Mouse (Mus musculus) neural tube, embryonic 15.5 days (tissue): ENCODE measurements around the gene Fancc. TPM values are rescaled to one million over a fixed set of nuclear protein-coding genes. Genes with fewer than 3 reads are reported as not detected.

Experiments
- ATAC-seq: fragments of 200-750 bp; cut with Nextera tagmentation; 2 replicates; pipeline ENCODE4 v1.8.0; 2017; ENCODE audit warnings: mild to moderate bottlenecking, moderate TSS enrichment, moderate library complexity; ENCODE audit not compliant: low FRiP score
- H3K27ac ChIP-seq: fragments of 300-500 bp; sonication (generic); replicated peaks from 2 replicates; pipeline ENCODE4 v1.5.1; 2015; ENCODE audit warnings: mild to moderate bottlenecking, inconsistent platforms
- H3K27me3 ChIP-seq: fragments of 300-500 bp; sonication (generic); replicated peaks from 2 replicates; pipeline ENCODE4 v1.6.1; 2015; ENCODE audit warnings: inconsistent platforms
- H3K36me3 ChIP-seq: fragments of 300-500 bp; sonication (generic); 2 replicates; pipeline ENCODE4 v1.6.1; 2015; ENCODE audit warnings: inconsistent platforms
- H3K4me1 ChIP-seq: fragments of 300-500 bp; sonication (generic); 2 replicates; pipeline ENCODE4 v1.6.1; 2015; ENCODE audit warnings: inconsistent platforms
- H3K4me2 ChIP-seq: fragments of 300-500 bp; sonication (generic); 2 replicates; pipeline ENCODE4 v1.6.1; 2015; ENCODE audit warnings: inconsistent platforms, mild to moderate bottlenecking, moderate library complexity
- H3K4me3 ChIP-seq: fragments of 300-500 bp; sonication (generic); replicated peaks from 2 replicates; pipeline ENCODE4 v1.5.1; 2015; ENCODE audit warnings: mild to moderate bottlenecking, inconsistent platforms
- H3K9ac ChIP-seq: fragments of 300-500 bp; sonication (generic); replicated peaks from 2 replicates; pipeline ENCODE4 v1.6.1; 2015; ENCODE audit warnings: mild to moderate bottlenecking, inconsistent platforms
- H3K9me3 ChIP-seq: fragments of 300-500 bp; sonication (generic); replicated peaks from 2 replicates; pipeline ENCODE4 v1.6.1; 2016; ENCODE audit warnings: inconsistent platforms
- WGBS: fragments of 180-500 bp; shearing (Covaris S2); methylation state at CpG from one replicate; pipeline ENCODE4 v1.1.7; 2015; ENCODE audit warnings: mixed read lengths; 5-methylcytosine and 5-hydroxymethylcytosine counted together
- polyA plus RNA-seq: library from polyadenylated mRNA; unstranded; fragments of >200 nt; fragmentation: Nextera tagmentation; extraction: Ambion mirVana; gene quantifications from 2 replicates; pipeline ENCODE4 v1.2.1, GENCODE M21; 2015

Gene Fancc
- polyA plus RNA-seq, 1 experiment from 2014 or later = 12.8 TPM

- 81% methylated on average over 5 of the region's 5 CpGs for WGBS
- no peak overlapping the region for H3K4me3 ChIP-seq
- no peak overlapping the region for H3K27ac ChIP-seq
These were observed 243.9 kb downstream of the Fancc start for GRCm38 (mm10) chr13:63253147-63253546.

GRCm38 (mm10) chr13:63252295-63253010, 244.6 kb downstream of the Fancc start:
- no peak for ATAC-seq

More at GRCm38 (mm10) chr13:63253147-63253546, 243.9 kb downstream of the Fancc start:
- Histone ChIP-seq H3K9ac (no peak overlapping the region), H3K9me3 (no peaks in the 10 kb centered on the region), H3K36me3 (no peaks in the 10 kb centered on the region), H3K27me3 (no peaks in the 10 kb centered on the region), H3K4me1 (0 out of 2 replicates have a peak, but pooled peaks cover 3% of the 10 kb centered on the region), H3K4me2 (no peak overlapping the region)
- no peak for ATAC-seq

GRCm38 (mm10) chr13:63251118-63251889, 245.8 kb downstream of the Fancc start:
- no peak overlapping the region for H3K4me2 ChIP-seq
- no peaks in the 10 kb centered on the region for H3K9me3 ChIP-seq
- no peak overlapping the region for H3K27ac ChIP-seq
- no peaks in the 10 kb centered on the region for H3K27me3 ChIP-seq
- no peaks in the 10 kb centered on the region for H3K36me3 ChIP-seq
- H3K4me1 ChIP-seq = 0 out of 2 replicates have a peak, but pooled peaks cover 3% of the 10 kb centered on the region
- 70% methylated on average over 12 of the region's 12 CpGs for WGBS
- no peak overlapping the region for H3K4me3 ChIP-seq
- ATAC-seq = no peak
- no peak overlapping the region for H3K9ac ChIP-seq

More at GRCm38 (mm10) chr13:63252295-63253010, 244.6 kb downstream of the Fancc start:
- 0 out of 2 replicates have a peak, but pooled peaks cover 3% of the 10 kb centered on the region for H3K4me1 ChIP-seq
- H3K4me3 ChIP-seq = no peak overlapping the region
- H3K9ac ChIP-seq = no peak overlapping the region
- no peaks in the 10 kb centered on the region for H3K36me3 ChIP-seq
- WGBS = 91% methylated on average over 2 of the region's 2 CpGs
- H3K27me3 ChIP-seq = no peaks in the 10 kb centered on the region
- no peaks in the 10 kb centered on the region for H3K9me3 ChIP-seq
- H3K4me2 ChIP-seq = no peak overlapping the region
- H3K27ac ChIP-seq = no peak overlapping the region

GRCm38 (mm10) chr13:63250441-63250980, 246.6 kb downstream of the Fancc start:
- H3K4me3 ChIP-seq = no peak overlapping the region
- H3K36me3 ChIP-seq = no peaks in the 10 kb centered on the region
- no peak overlapping the region for H3K4me2 ChIP-seq
- 93% methylated on average over 8 of the region's 8 CpGs for WGBS
- no peaks in the 10 kb centered on the region for H3K27me3 ChIP-seq
- no peaks in the 10 kb centered on the region for H3K9me3 ChIP-seq
- 0 out of 2 replicates have a peak, but pooled peaks cover 3% of the 10 kb centered on the region for H3K4me1 ChIP-seq
- H3K27ac ChIP-seq = no peak overlapping the region
- H3K9ac ChIP-seq = no peak overlapping the region
- ATAC-seq = no peak

- Histone ChIP-seq H3K4me2 (no peak overlapping the region), H3K27me3 (no peaks in the 10 kb centered on the region), H3K9me3 (no peaks in the 10 kb centered on the region), H3K4me1 (0 out of 2 replicates have a peak, but pooled peaks cover 8% of the 10 kb centered on the region), H3K27ac (no peak overlapping the region), H3K9ac (no peak overlapping the region), H3K36me3 (no peaks in the 10 kb centered on the region), H3K4me3 (no peak overlapping the region)
- 81% methylated on average over 8 of the region's 8 CpGs for WGBS
- no peak for ATAC-seq
These were observed 247.2 kb downstream of the Fancc start for GRCm38 (mm10) chr13:63249741-63250431.

- 87% methylated on average over 7 of the region's 7 CpGs for WGBS
- Histone ChIP-seq H3K4me1 (peaks cover 12% of the 10 kb centered on the region; the same call in 1 of the 2 replicates), H3K4me3 (no peak overlapping the region), H3K27me3 (no peaks in the 10 kb centered on the region), H3K9ac (no peak overlapping the region), H3K4me2 (no peak overlapping the region), H3K9me3 (no peaks in the 10 kb centered on the region), H3K36me3 (no peaks in the 10 kb centered on the region), H3K27ac (no peak overlapping the region)
- no peak for ATAC-seq
These were observed 247.9 kb downstream of the Fancc start for GRCm38 (mm10) chr13:63249171-63249570.

GRCm38 (mm10) chr13:63248318-63248717, 248.8 kb downstream of the Fancc start:
- Histone ChIP-seq H3K9me3 (no peaks in the 10 kb centered on the region), H3K4me1 (peaks cover 12% of the 10 kb centered on the region; the same call in 1 of the 2 replicates), H3K27me3 (no peaks in the 10 kb centered on the region), H3K4me2 (no peak overlapping the region), H3K27ac (no peak overlapping the region), H3K36me3 (no peaks in the 10 kb centered on the region), H3K4me3 (no peak overlapping the region), H3K9ac (no peak overlapping the region)
- no peak for ATAC-seq
- 93% methylated on average over 10 of the region's 10 CpGs for WGBS

GRCm38 (mm10) chr13:63247631-63248030, 249.4 kb downstream of the Fancc start:
- Histone ChIP-seq H3K36me3 (no peaks in the 10 kb centered on the region), H3K27me3 (no peaks in the 10 kb centered on the region), H3K9me3 (no peaks in the 10 kb centered on the region), H3K4me2 (no peak overlapping the region), H3K9ac (no peak overlapping the region), H3K4me3 (no peak overlapping the region), H3K4me1 (peaks cover 16% of the 10 kb centered on the region; the same call in 1 of the 2 replicates), H3K27ac (no peak overlapping the region)
- WGBS = 92% methylated on average over 11 of the region's 11 CpGs
- ATAC-seq = no peak

- Histone ChIP-seq H3K27ac (no peak overlapping the region), H3K4me3 (no peak overlapping the region), H3K9me3 (no peaks in the 10 kb centered on the region), H3K27me3 (no peaks in the 10 kb centered on the region), H3K4me2 (no peak overlapping the region), H3K4me1 (peaks cover 22% of the 10 kb centered on the region; the same call in 1 of the 2 replicates), H3K36me3 (no peaks in the 10 kb centered on the region), H3K9ac (no peak overlapping the region)
- ATAC-seq = no peak
- 47% methylated on average over 7 of the region's 7 CpGs for WGBS
These were observed 250.0 kb downstream of the Fancc start for GRCm38 (mm10) chr13:63247041-63247440.

- Histone ChIP-seq H3K4me2 (no peak overlapping the region), H3K4me3 (no peak overlapping the region), H3K27me3 (no peaks in the 10 kb centered on the region), H3K9ac (no peak overlapping the region), H3K27ac (no peak overlapping the region), H3K9me3 (no peaks in the 10 kb centered on the region), H3K36me3 (no peaks in the 10 kb centered on the region), H3K4me1 (peaks cover 28% of the 10 kb centered on the region)
- WGBS = 79% methylated on average over 12 of the region's 12 CpGs
- ATAC-seq = no peak
These were observed 250.6 kb downstream of the Fancc start for GRCm38 (mm10) chr13:63246332-63246940.

- H3K4me1 ChIP-seq = peaks cover 33% of the 10 kb centered on the region
- H3K27me3 ChIP-seq = no peaks in the 10 kb centered on the region
- H3K4me2 ChIP-seq = no peak overlapping the region
- H3K27ac ChIP-seq = no peak overlapping the region
- no peak overlapping the region for H3K4me3 ChIP-seq
- no peak overlapping the region for H3K9ac ChIP-seq
- ATAC-seq = no peak
- H3K36me3 ChIP-seq = no peaks in the 10 kb centered on the region
- H3K9me3 ChIP-seq = no peaks in the 10 kb centered on the region
- 43% methylated on average over 4 of the region's 4 CpGs for WGBS
These were observed 251.3 kb downstream of the Fancc start for GRCm38 (mm10) chr13:63245812-63246211.
